Mouse (Mus musculus): ENCODE results near the gene Tpra1. TPM values are rescaled to one million over a fixed set of nuclear protein-coding genes. Genes with fewer than 3 reads are reported as not detected.
A peak's percentile ranks its signal among the peaks of the same experiment; 100 is the strongest.

The Tpra1 gene
- total RNA-seq, 1 experiment from 2014 or later, result 27.5 TPM

DNA sequence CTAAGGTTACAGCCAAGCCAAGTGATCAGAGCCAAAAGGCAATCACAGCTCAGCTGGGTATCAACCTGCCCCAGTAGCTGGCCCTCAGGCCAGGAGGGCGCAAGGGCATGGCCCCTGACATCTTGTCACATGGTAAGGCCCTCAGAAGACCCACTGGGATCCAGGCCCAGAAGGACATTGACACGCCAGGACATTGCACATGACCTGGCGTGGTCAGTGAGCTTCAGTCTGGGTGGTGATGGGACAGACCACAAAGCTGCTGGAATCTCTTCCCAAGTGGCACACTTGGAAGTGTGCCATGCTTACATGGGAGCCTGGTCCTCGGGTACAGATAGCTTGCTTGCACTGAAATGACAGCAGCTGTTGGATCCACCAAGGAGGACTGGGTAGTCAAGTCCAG is 11.0 kb downstream of the Tpra1 start:
- no peak for ATAC-seq (replicated peaks in 1 of 2; ENCODE audit: insufficient read depth in 1 of 2, low FRiP score in 2 of 2, low TSS enrichment in 1 of 2, low read depth in 1 of 2, poor library complexity in 2 of 2, severe bottlenecking in 2 of 2)

GRCm38 (mm10) chr6:88913440-88913839 is 11.4 kb downstream of the Tpra1 start:
- no peak for ATAC-seq (replicated peaks in 1 of 2; ENCODE audit: insufficient read depth in 1 of 2, low FRiP score in 2 of 2, low TSS enrichment in 1 of 2, low read depth in 1 of 2, poor library complexity in 2 of 2, severe bottlenecking in 2 of 2)

- ATAC-seq (replicated peaks in 1 of 2; ENCODE audit: insufficient read depth in 1 of 2, low FRiP score in 2 of 2, low TSS enrichment in 1 of 2, low read depth in 1 of 2, poor library complexity in 2 of 2, severe bottlenecking in 2 of 2), result no peak
These were observed 12.7 kb downstream of the Tpra1 start for GRCm38 (mm10) chr6:88914799-88915198.

DNA sequence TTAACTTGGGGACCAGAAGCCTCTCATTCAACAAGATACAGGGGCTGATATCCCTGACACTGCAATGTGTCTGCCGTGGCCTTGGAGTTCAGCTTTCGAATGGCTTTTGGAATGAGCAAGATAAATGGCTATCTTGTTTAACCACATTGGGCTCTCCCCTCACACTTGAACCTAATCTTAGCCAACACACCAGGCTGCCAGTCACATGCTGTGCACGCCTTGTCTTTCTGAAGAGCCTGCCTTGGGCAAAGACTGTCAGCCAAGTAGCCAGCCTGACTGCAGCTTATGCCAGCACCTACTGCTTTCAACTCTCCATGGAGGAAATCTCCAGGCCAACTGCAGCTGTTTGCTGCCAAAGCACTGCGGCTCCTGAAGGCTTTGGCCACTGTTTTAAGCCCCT is 13.5 kb downstream of the Tpra1 start:
- ATAC-seq (replicated peaks in 1 of 2; ENCODE audit: insufficient read depth in 1 of 2, low FRiP score in 2 of 2, low TSS enrichment in 1 of 2, low read depth in 1 of 2, poor library complexity in 2 of 2, severe bottlenecking in 2 of 2), result peak; percentile 20 to 63; a peak in 2 of 4 replicates

DNA sequence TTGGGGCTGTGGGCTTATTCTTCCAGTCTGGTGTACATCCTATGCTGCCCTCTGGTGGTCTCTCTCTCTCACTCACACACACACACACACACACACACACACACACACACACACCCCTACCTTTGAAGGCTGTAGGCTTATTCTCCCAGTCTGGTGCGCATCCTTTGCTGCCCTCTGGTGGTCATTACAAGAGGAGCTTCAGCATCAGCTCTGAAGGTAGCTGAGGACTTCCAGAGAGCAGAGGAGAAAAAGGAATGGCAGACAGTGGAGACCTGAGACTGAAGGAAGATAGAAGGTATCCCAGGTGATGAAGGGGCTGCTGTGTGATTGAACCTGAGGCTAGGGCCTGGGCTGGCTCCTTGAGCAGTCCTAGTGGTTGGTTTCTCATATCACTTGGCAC is 14.1 kb downstream of the Tpra1 start:
- no peak for ATAC-seq (replicated peaks in 1 of 2; ENCODE audit: insufficient read depth in 1 of 2, low FRiP score in 2 of 2, low TSS enrichment in 1 of 2, low read depth in 1 of 2, poor library complexity in 2 of 2, severe bottlenecking in 2 of 2)

GRCm38 (mm10) chr6:88918802-88919201 is 16.8 kb downstream of the Tpra1 start:
- no peak for ATAC-seq (replicated peaks in 1 of 2; ENCODE audit: insufficient read depth in 1 of 2, low FRiP score in 2 of 2, low TSS enrichment in 1 of 2, low read depth in 1 of 2, poor library complexity in 2 of 2, severe bottlenecking in 2 of 2)

DNA sequence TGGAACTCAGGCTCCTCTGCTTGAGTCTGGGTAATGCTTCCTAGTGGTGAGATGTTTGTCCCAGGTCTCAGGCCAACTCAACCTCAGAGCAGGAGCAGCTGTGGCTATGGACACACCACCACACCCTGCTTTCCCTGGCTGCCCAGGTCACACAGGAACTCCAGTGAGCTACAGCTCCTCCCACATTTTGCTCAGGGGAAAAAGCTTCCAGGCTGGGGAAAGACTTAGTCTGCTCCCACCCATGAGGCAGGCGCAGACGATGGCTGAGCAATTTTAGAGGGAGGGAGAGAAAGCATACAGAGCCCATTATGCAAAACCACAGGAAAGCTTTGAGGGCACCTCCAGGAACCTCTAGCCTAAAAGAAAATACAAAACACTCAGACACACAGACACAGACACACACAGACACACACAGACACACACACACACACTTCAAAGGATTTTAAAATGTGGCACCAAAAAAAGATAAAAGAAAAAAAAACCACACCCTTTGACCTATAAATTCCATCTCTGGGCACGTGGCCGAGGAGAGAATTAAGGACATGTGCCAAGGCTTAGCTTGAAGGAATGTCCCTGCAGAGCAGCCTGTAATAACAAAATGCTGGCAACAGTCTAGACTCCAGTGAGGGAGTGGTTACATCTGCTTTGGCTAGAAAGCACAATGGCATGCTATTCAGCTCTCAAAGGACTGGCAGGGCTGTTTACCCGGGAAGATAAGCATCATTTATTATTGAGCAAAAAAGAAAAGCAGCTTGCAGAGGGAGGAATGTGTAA is 22.6 kb downstream of the Tpra1 start:
- ATAC-seq (replicated peaks in 1 of 2; ENCODE audit: insufficient read depth in 1 of 2, low FRiP score in 2 of 2, low TSS enrichment in 1 of 2, low read depth in 1 of 2, poor library complexity in 2 of 2, severe bottlenecking in 2 of 2), result 0 out of 4 replicates have a peak, but pooled peaks of 1 of the 2 experiments have one; percentile 8

GRCm38 (mm10) chr6:88925640-88926205 is 23.7 kb downstream of the Tpra1 start:
- no peak for ATAC-seq (replicated peaks in 1 of 2; ENCODE audit: insufficient read depth in 1 of 2, low FRiP score in 2 of 2, low TSS enrichment in 1 of 2, low read depth in 1 of 2, poor library complexity in 2 of 2, severe bottlenecking in 2 of 2)

DNA sequence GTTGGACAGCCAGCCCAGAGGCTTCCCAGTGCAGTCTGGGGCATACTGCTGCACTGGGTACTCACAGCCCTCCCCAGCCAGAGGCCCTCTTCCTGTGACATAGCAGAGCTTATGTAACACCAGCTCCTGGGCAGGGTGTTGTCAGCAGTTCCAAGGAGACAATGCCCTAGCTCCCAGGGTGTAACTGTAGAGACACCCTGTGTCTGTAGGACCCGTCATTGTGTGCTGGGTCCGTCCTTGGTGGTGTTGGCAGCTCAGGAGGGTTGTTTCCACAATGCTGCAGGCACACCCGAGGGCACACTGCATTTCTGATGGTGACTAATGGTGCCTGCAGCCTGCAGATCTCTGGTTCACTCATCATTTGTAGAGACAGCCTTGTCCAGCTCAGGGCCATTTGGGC is 24.8 kb downstream of the Tpra1 start:
- peak; percentile 76 to 90 for ATAC-seq (replicated peaks in 1 of 2; ENCODE audit: insufficient read depth in 1 of 2, low FRiP score in 2 of 2, low TSS enrichment in 1 of 2, low read depth in 1 of 2, poor library complexity in 2 of 2, severe bottlenecking in 2 of 2)

GRCm38 (mm10) chr6:88927595-88927994 is 25.5 kb downstream of the Tpra1 start:
- ATAC-seq (replicated peaks in 1 of 2; ENCODE audit: insufficient read depth in 1 of 2, low FRiP score in 2 of 2, low TSS enrichment in 1 of 2, low read depth in 1 of 2, poor library complexity in 2 of 2, severe bottlenecking in 2 of 2), result peak; percentile 44 to 61

GRCm38 (mm10) chr6:88928026-88928425 is 26.0 kb downstream of the Tpra1 start:
- no peak for ATAC-seq (replicated peaks in 1 of 2; ENCODE audit: insufficient read depth in 1 of 2, low FRiP score in 2 of 2, low TSS enrichment in 1 of 2, low read depth in 1 of 2, poor library complexity in 2 of 2, severe bottlenecking in 2 of 2)

GRCm38 (mm10) chr6:88928576-88928975 is 26.5 kb downstream of the Tpra1 start:
- ATAC-seq (replicated peaks in 1 of 2; ENCODE audit: insufficient read depth in 1 of 2, low FRiP score in 2 of 2, low TSS enrichment in 1 of 2, low read depth in 1 of 2, poor library complexity in 2 of 2, severe bottlenecking in 2 of 2), result no peak

GRCm38 (mm10) chr6:88929451-88929850 is 27.4 kb downstream of the Tpra1 start:
- ATAC-seq (replicated peaks in 1 of 2; ENCODE audit: insufficient read depth in 1 of 2, low FRiP score in 2 of 2, low TSS enrichment in 1 of 2, low read depth in 1 of 2, poor library complexity in 2 of 2, severe bottlenecking in 2 of 2), result no peak

DNA sequence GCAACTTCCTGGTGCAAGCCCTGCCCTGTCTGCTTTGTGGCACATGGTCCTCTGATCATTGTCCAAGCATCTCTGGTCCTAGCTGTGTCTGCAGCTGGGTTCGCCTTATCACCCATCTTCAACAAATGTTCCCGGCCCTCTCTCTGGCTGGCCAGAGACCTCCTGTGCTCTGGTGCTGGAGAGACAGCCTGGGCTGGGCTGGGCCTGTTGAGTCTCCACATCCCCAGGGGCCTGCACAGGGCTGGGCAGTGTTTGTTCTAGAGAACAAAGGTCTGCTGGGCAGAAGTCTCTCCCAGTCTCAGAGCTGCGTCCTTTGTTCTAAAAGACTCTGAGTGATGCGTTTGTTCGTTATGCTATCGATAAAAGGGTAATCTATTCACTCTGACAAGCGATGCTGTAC is 28.0 kb downstream of the Tpra1 start:
- no peak for ATAC-seq (replicated peaks in 1 of 2; ENCODE audit: insufficient read depth in 1 of 2, low FRiP score in 2 of 2, low TSS enrichment in 1 of 2, low read depth in 1 of 2, poor library complexity in 2 of 2, severe bottlenecking in 2 of 2)

DNA sequence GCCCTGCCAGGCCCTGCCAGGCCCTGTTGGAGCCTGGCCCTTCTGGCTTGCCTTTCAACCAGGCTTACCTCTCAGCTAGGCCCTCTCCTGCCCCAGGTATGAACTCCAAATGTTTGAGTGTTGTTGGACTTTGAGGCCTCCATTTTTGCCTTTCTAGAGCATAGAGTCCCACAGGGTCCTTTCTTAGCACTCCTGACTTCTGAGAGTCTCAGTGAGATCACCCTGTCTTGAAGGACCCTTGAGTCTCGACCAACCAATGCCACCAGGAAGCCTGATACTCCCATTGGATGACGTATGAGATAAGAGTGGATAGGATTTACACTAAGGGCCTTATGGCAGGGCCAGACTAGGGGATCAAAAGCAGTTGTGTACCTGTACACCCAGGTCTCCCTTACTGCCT is 29.4 kb downstream of the Tpra1 start:
- ATAC-seq (replicated peaks in 1 of 2; ENCODE audit: insufficient read depth in 1 of 2, low FRiP score in 2 of 2, low TSS enrichment in 1 of 2, low read depth in 1 of 2, poor library complexity in 2 of 2, severe bottlenecking in 2 of 2), result no peak

DNA sequence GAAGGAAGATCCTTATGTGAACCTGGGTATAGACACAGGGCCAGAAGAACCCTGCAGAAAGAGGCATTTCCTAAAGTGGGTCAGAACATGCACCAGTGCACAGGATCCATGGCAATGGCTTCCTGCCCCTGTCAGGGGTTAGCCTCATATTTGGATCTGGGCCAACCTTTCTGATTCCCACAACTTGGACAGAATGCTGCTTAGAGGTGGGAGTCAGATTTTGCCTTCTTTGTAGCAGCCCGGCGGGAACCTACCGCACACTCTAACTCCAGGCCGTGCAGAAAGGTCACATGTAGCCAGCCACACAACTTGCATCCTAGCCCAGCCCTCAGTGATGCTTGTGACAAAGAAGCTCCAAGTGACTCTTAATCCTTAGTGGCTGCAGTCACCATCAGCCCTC is 32.1 kb downstream of the Tpra1 start:
- ATAC-seq (replicated peaks in 1 of 2; ENCODE audit: insufficient read depth in 1 of 2, low FRiP score in 2 of 2, low TSS enrichment in 1 of 2, low read depth in 1 of 2, poor library complexity in 2 of 2, severe bottlenecking in 2 of 2), result no peak

- ATAC-seq (replicated peaks in 1 of 2; ENCODE audit: insufficient read depth in 1 of 2, low FRiP score in 2 of 2, low TSS enrichment in 1 of 2, low read depth in 1 of 2, poor library complexity in 2 of 2, severe bottlenecking in 2 of 2), result no peak
These were observed 32.8 kb downstream of the Tpra1 start for GRCm38 (mm10) chr6:88934816-88935215.

DNA sequence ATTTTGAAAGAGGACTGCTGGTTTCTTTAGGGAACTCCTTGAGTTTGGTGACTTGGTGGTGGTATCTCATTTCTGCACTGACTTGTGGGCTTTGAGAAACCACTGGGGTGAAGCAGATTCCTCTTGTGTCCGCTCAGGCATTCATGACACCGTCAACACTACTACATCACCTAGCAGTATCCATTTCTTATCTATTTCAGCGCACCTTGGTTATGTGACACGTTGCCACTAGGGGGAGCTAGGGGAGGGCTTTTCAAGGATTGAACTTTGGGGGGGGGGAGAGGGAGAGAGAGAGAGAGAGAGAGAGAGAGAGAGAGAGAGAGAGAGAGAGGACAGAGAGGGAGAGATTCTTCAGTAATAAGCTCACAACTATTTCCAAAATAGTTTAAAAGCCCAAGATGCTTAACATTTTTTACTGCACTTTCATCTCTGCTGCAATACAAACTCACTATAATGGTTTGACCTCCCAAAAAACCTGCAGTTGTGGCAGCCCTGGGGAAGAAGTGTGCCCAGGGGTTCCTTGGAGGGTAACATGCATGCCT is 33.8 kb downstream of the Tpra1 start:
- ATAC-seq (replicated peaks in 1 of 2; ENCODE audit: insufficient read depth in 1 of 2, low FRiP score in 2 of 2, low TSS enrichment in 1 of 2, low read depth in 1 of 2, poor library complexity in 2 of 2, severe bottlenecking in 2 of 2), result no peak

Measured in hematopoietic stem cell, adult 5-6 weeks (primary cell).